Mouse (Mus musculus) thymus, postnatal 4 days (tissue): Measurements from ENCODE around the gene Spryd3.

Source experiments
- DNase-seq: peaks from one replicate; pipeline ENCODE4 v3.0.0; 2021

The Spryd3 gene

GRCm38 (mm10) chr15:102146882-102147281 lies 10.8 kb upstream of the Spryd3 start:
- DNase-seq, result peak; percentile 62

GRCm38 (mm10) chr15:102146089-102146488 lies 10.1 kb upstream of the Spryd3 start:
- no peak for DNase-seq

DNA sequence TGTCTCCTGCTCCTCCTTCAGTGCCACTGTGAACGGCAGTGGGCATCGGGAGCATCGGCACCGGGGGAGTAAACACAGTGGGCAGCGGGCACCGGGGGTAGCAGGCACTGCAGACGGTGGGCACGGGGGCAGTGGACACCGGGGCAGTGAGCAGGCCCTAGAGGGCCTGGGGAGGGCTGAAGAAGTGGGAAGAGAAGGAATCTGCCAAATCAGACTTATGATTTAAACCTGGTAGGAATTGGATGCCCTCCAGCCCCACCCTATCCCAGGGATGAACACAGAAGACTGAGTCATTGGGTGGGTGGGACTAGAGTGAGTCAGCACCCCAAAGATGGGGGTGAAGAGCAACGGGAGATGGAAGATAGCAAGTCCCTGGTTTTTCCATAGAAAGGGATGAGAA lies 9.3 kb upstream of the Spryd3 start:
- DNase-seq, result no peak

- no peak for DNase-seq
Measured at GRCm38 (mm10) chr15:102144726-102145125, 8.7 kb upstream of the Spryd3 start.

- no peak for DNase-seq
Measured at GRCm38 (mm10) chr15:102144274-102144711, 8.3 kb upstream of the Spryd3 start, which contains the start of gene Igfbp6. TSS of gene Igfbp6 (plus strand) at chr15:102144362.

- no peak for DNase-seq
Measured at GRCm38 (mm10) chr15:102142914-102143912, 7.2 kb upstream of the Spryd3 start.

DNA sequence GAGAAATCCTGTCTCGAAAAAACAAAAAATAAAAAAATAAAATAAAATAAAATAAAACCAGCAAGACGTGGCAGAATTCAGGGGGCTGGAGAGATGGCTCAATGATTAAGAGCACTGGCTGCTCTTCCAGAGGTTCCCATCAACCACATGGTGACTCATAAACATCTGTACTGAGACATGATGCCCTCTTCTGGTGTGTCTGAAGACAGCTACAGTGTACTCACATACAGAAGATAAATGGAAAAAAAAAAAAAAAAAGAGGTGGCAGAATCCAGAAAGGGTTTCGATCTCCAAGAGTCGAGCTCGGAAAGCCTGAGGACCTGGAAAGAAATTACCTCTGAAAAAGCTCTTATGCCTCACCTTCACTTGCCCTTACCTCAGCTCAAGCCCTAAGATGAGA lies 5.1 kb upstream of the Spryd3 start:
- no peak for DNase-seq

GRCm38 (mm10) chr15:102135522-102136128 lies 409 bp downstream of the Spryd3 start:
- DNase-seq, result no peak

DNA sequence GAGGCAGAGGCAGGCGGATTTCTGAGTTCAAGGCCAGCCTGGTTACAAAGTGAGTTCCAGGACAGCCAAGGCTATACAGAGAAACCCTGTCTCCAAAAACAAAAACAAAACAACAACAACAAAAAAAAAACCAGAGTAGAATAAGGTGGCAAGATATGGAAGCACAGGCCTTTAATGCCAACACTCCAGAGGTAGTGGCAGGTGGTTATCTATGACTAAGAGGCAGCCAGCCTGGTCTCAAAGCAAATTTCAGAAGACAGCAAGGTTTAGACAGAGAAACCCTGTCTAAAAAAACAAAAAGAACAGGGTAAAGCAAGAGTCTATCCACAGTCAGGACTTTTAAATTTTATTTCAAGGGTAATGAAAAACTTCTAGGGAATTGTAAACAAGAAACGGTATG lies 1.3 kb downstream of the Spryd3 start:
- no peak for DNase-seq

DNA sequence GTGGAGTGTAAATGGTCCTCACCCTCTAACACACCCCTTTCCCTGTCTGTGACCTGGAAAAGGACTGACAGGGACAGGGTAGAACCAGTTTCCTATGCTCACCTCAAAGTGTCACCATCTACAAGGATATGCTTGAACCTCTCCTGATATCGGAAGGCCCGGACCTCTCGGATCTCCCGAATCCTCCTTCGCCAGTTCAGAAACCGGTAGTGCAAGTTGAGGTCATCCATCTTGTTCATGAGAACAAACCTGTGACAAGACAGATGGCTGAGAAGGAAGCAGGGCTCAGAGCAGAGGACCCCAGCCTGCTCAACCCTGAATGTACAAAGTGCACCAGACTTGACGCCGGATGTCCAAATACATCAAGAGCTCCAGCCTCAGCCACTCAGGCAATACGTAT lies 2.7 kb downstream of the Spryd3 start:
- no peak for DNase-seq

GRCm38 (mm10) chr15:102126303-102126702 lies 9.7 kb downstream of the Spryd3 start:
- no peak for DNase-seq

GRCm38 (mm10) chr15:102120530-102120929 lies 15.5 kb downstream of the Spryd3 start:
- no peak for DNase-seq

DNA sequence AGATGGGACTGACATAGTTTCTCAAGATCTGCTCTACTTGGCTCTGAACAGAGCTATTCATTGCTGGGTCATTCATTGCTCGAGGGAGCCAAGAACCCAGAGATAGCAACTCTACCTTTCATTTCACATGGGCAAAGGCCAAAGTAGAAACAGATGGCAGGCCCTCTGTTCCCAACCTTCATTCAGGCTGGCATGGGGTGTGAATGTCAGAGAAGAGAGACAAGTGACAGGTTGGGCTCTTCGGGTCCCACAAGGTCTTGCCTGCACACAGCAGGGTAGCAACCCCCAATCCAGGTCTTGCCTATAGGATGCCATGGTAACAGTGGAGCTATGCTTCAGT lies 16.2 kb downstream of the Spryd3 start:
- no peak for DNase-seq

GRCm38 (mm10) chr15:102119121-102119830 lies 16.8 kb downstream of the Spryd3 start:
- no peak for DNase-seq

- no peak for DNase-seq
Measured at GRCm38 (mm10) chr15:102118591-102118990, 17.4 kb downstream of the Spryd3 start.

DNA sequence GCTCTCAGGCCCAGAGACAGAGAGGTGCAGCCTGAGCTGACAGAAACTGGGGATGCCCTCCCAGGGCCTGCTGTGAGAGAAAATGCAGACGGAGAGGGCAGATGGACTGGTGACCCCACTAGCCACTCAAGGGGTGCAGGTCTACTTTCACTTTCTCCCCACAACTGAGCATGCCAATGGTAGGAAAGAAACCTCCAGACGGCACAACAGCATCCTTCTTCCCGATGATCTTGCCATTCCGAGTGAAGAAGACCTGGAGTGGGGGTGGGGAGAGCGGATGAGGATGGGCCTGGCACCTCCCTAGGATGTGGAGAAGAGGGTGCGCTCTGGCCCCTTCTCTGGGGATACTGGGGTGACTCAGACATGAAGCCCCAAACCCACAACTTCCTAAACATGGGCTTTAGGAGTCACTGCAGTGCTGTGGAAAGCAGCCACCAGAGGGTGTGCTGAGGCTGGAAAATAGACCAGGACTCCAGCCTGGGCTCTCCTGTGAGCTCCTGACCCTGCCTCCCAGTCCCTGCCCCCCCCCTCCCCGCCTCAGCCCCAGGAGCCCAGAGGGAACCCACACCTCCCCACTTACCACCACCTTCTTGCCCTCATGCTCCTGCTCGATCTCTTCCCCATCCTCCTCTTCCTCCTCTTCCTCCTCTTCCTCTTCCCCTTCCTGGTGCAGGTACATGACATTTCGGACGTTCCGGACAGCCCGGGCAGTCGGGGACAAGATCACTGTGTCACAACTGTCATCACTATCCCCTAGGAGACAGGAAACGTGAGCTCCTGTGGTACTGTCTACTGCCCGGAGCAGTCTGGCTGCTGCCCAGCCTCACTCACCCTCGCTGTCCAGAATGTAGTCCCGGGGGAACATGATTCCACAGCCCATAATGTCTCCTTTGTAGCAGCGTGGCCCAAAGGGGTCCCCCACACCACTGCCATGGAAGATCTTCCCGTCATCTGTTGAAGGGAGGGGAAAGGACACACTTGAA lies 18.3 kb downstream of the Spryd3 start:
- no peak for DNase-seq

DNA sequence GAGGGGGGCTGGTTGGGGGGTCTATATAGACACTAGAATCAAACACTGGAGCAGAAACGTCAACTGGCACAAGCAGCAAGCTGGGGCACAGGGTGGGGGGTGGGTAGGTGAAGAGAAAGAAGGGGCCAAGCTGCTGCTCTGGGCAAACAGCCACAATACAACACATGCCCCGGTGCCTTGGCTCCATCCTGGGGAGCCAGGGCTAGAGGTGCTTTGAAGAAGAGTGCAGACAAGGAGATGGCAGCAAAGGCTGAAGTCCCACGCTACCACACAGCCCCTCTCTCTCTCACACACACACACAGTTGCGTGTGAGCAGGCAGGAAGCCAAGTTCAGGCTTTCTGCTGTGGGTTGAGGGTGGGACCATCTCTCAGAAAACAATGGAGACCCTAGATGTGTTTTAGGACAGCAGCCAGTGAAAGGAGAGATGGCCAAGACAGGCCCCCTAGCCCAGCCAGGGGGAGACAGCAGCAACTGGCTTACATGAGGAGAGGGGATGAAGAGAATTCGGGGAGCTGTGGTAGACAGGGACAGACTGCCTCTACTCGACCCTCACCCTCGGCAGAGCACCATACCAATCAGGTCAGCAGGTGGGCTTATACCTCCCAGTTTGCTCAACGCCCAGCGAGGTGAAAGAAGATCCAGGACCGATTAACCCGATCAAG lies 19.1 kb downstream of the Spryd3 start:
- DNase-seq, result no peak

GRCm38 (mm10) chr15:102115731-102116231 lies 20.3 kb downstream of the Spryd3 start:
- DNase-seq, result peak; percentile 52

GRCm38 (mm10) chr15:102114651-102115260 lies 21.3 kb downstream of the Spryd3 start:
- no peak for DNase-seq

- DNase-seq, result no peak
Measured at GRCm38 (mm10) chr15:102113674-102114073, 22.4 kb downstream of the Spryd3 start.

GRCm38 (mm10) chr15:102112827-102113226 lies 23.2 kb downstream of the Spryd3 start:
- DNase-seq, result no peak
